In genomic region chr6:125271455-125272227, GRCm38 (mm10) we compare ENCODE assay signal across 8 mouse cellular contexts. TPM values are rescaled to one million over a fixed set of nuclear protein-coding genes. Genes with fewer than 3 reads are reported as not detected.
DNase-seq lines count a peak whose midpoint lies in the region; ATAC-seq and TF ChIP-seq lines count a peak whose summit lies in the region.

No protein-coding gene starts in this region.

- H3K4me2 ChIP-seq in kidney, embryonic 15.5 days, result peak overlapping the region; percentile 53

- 18% methylated on average over 17 of the region's 17 CpGs for WGBS in heart, embryonic 10.5 days
- WGBS in kidney, embryonic 15.5 days, result 19% methylated on average over 17 of the region's 17 CpGs

- no peak for TF ChIP-seq POLR2A in bone marrow macrophage, adult 2 months (IDR thresholded peaks at IDR 0.05; ENCODE audit: borderline replicate concordance, low read depth, low read length)
- no peak for TF ChIP-seq POLR2A in embryonic fibroblast, embryonic 13.5 days (IDR thresholded peaks at IDR 0.05; ENCODE audit: low read depth, low read length)

- H3K27ac ChIP-seq in bone marrow macrophage, adult 2 months (ENCODE audit: insufficient read depth, low read depth, low read length), result peak overlapping the region; percentile 80
- H3K27ac ChIP-seq in embryonic fibroblast, embryonic 13.5 days (ENCODE audit: insufficient read depth, low read length), result no peak overlapping the region
- H3K27ac ChIP-seq in heart, embryonic 10.5 days, result peak overlapping the region; percentile 77
- no peak overlapping the region for H3K27ac ChIP-seq in kidney, embryonic 15.5 days

- DNase-seq in A20 (ENCODE audit: low read depth, low spot score), result peak; percentile 92
- DNase-seq in heart, embryonic 10.5 days (ENCODE audit: low spot score), result peak; percentile 93
- DNase-seq in liver, result peak; percentile 78
- peak; percentile 81 to 88 for DNase-seq in spleen, postnatal 4 days (ENCODE audit: low spot score in 2 of 2)

- H3K9me3 ChIP-seq in heart, embryonic 10.5 days, result no peaks in the 10 kb centered on the region
- H3K9me3 ChIP-seq in kidney, embryonic 15.5 days (replicated peaks), result no peaks in the 10 kb centered on the region

- no peaks in the 10 kb centered on the region for H3K36me3 ChIP-seq in heart, embryonic 10.5 days
- no peaks in the 10 kb centered on the region for H3K36me3 ChIP-seq in kidney, embryonic 15.5 days

- ATAC-seq in kidney, embryonic 15.5 days (replicated peaks; ENCODE audit: low FRiP score), result peak; percentile 85
- ATAC-seq in monocyte, adult 5-6 weeks (replicated peaks; ENCODE audit: insufficient number of reproducible peaks, low FRiP score, low TSS enrichment, poor library complexity, severe bottlenecking), result peak; percentile 97

- peak; percentile 49; the same call in 1 of the 2 replicates for TF ChIP-seq CTCF in bone marrow macrophage, adult 2 months (IDR thresholded peaks at IDR 0.05; ENCODE audit: low read depth, low read length)
- TF ChIP-seq CTCF in embryonic fibroblast, embryonic 13.5 days (IDR thresholded peaks at IDR 0.05; ENCODE audit: borderline replicate concordance, insufficient read depth, low read length), result peak; percentile 83; the same call in 1 of the 2 replicates

- peaks cover 8% of the 10 kb centered on the region; the same call in 1 of the 2 replicates for H3K4me1 ChIP-seq in bone marrow macrophage, adult 2 months (ENCODE audit: control insufficient read depth, insufficient read depth, low read length)
- H3K4me1 ChIP-seq in embryonic fibroblast, embryonic 13.5 days (ENCODE audit: control insufficient read depth, insufficient read depth, low read length), result no peaks in the 10 kb centered on the region
- peaks cover 4% of the 10 kb centered on the region; the same call in 1 of the 2 replicates for H3K4me1 ChIP-seq in heart, embryonic 10.5 days
- H3K4me1 ChIP-seq in kidney, embryonic 15.5 days, result peaks cover 7% of the 10 kb centered on the region

- H3K4me3 ChIP-seq in bone marrow macrophage, adult 2 months (ENCODE audit: insufficient read depth, low read length), result peak overlapping the region; percentile 38
- no peak overlapping the region for H3K4me3 ChIP-seq in embryonic fibroblast, embryonic 13.5 days (ENCODE audit: insufficient read depth, low read length)
- H3K4me3 ChIP-seq in heart, embryonic 10.5 days, result peak overlapping the region; percentile 27
- peak overlapping the region; percentile 15; the same call in 1 of the 2 replicates for H3K4me3 ChIP-seq in kidney, embryonic 15.5 days (replicated peaks)

- no peak overlapping the region; the same call in 1 of the 2 replicates for H3K9ac ChIP-seq in kidney, embryonic 15.5 days

- H3K27me3 ChIP-seq in heart, embryonic 10.5 days (ENCODE audit: insufficient read depth, poor library complexity, severe bottlenecking), result peaks cover 16% of the 10 kb centered on the region; the same call in 1 of the 2 replicates
- H3K27me3 ChIP-seq in kidney, embryonic 15.5 days, result peaks cover 3% of the 10 kb centered on the region; the same call in 1 of the 2 replicates

RNA-seq across cellular contexts. Expression of gene Tuba3a, which starts 14.2 kb away (rescaled TPM):
- polyA plus RNA-seq in bone marrow macrophage, adult 2 months (2012; ENCODE audit: insufficient read depth, insufficient read length, missing spikeins), result not detected in 2 replicates
- polyA plus RNA-seq in embryonic fibroblast, embryonic 13.5 days (2011; ENCODE audit: insufficient read length, low read depth, missing spikeins), result not detected in 2 replicates
- polyA plus RNA-seq in heart, embryonic 10.5 days (2016; fragmentation: Nextera tagmentation; extraction: Ambion mirVana), result 0.09 TPM in 1 of 2 replicates, not detected in the other
- 0.19 and 0.24 TPM in 2 replicates for polyA plus RNA-seq in kidney, embryonic 15.5 days (2015; fragmentation: Nextera tagmentation; extraction: Ambion mirVana)
- 0.78 TPM in 1 of 3 replicates, not detected in the others for total RNA-seq in monocyte, adult 5-6 weeks (2017)

RNA-seq across cellular contexts. Expression of gene Cd27, which starts 34.8 kb away (rescaled TPM):
- polyA plus RNA-seq in bone marrow macrophage, adult 2 months (2012; ENCODE audit: insufficient read depth, insufficient read length, missing spikeins), result not detected in 2 replicates
- not detected in 2 replicates for polyA plus RNA-seq in embryonic fibroblast, embryonic 13.5 days (2011; ENCODE audit: insufficient read length, low read depth, missing spikeins)
- polyA plus RNA-seq in heart, embryonic 10.5 days (2016; fragmentation: Nextera tagmentation; extraction: Ambion mirVana), result 1.3 and 2.1 TPM in 2 replicates
- 1.8 and 2.8 TPM in 2 replicates for polyA plus RNA-seq in kidney, embryonic 15.5 days (2015; fragmentation: Nextera tagmentation; extraction: Ambion mirVana)
- 9.1 to 38.2 TPM (median 26.6 TPM) in 3 replicates for total RNA-seq in monocyte, adult 5-6 weeks (2017)

RNA-seq across cellular contexts. Expression of gene Tapbpl, which starts 40.0 kb away (rescaled TPM):
- polyA plus RNA-seq in bone marrow macrophage, adult 2 months (2012; ENCODE audit: insufficient read depth, insufficient read length, missing spikeins), result 14.5 and 16.2 TPM in 2 replicates
- 5.7 and 6.3 TPM in 2 replicates for polyA plus RNA-seq in embryonic fibroblast, embryonic 13.5 days (2011; ENCODE audit: insufficient read length, low read depth, missing spikeins)
- polyA plus RNA-seq in heart, embryonic 10.5 days (2016; fragmentation: Nextera tagmentation; extraction: Ambion mirVana), result 2.7 and 3.1 TPM in 2 replicates
- 5.4 and 6.1 TPM in 2 replicates for polyA plus RNA-seq in kidney, embryonic 15.5 days (2015; fragmentation: Nextera tagmentation; extraction: Ambion mirVana)
- total RNA-seq in monocyte, adult 5-6 weeks (2017), result 32.5 to 50.2 TPM (median 35.0 TPM) in 3 replicates

RNA-seq across cellular contexts. Expression of gene Ltbr, which starts 42.0 kb away (rescaled TPM):
- 55.6 and 60.0 TPM in 2 replicates for polyA plus RNA-seq in bone marrow macrophage, adult 2 months (2012; ENCODE audit: insufficient read depth, insufficient read length, missing spikeins)
- 67.1 and 77.6 TPM in 2 replicates for polyA plus RNA-seq in embryonic fibroblast, embryonic 13.5 days (2011; ENCODE audit: insufficient read length, low read depth, missing spikeins)
- 37.8 and 40.4 TPM in 2 replicates for polyA plus RNA-seq in heart, embryonic 10.5 days (2016; fragmentation: Nextera tagmentation; extraction: Ambion mirVana)
- 58.7 and 62.6 TPM in 2 replicates for polyA plus RNA-seq in kidney, embryonic 15.5 days (2015; fragmentation: Nextera tagmentation; extraction: Ambion mirVana)
- total RNA-seq in monocyte, adult 5-6 weeks (2017), result 29.5 to 47.9 TPM (median 41.2 TPM) in 3 replicates

RNA-seq across cellular contexts. Expression of gene Scnn1a, which starts 48.8 kb away (rescaled TPM):
- 0.88 and 1.1 TPM in 2 replicates for polyA plus RNA-seq in bone marrow macrophage, adult 2 months (2012; ENCODE audit: insufficient read depth, insufficient read length, missing spikeins)
- 0.48 and 0.70 TPM in 2 replicates for polyA plus RNA-seq in embryonic fibroblast, embryonic 13.5 days (2011; ENCODE audit: insufficient read length, low read depth, missing spikeins)
- polyA plus RNA-seq in heart, embryonic 10.5 days (2016; fragmentation: Nextera tagmentation; extraction: Ambion mirVana), result 0.65 and 0.98 TPM in 2 replicates
- polyA plus RNA-seq in kidney, embryonic 15.5 days (2015; fragmentation: Nextera tagmentation; extraction: Ambion mirVana), result 4.4 and 4.8 TPM in 2 replicates
- total RNA-seq in monocyte, adult 5-6 weeks (2017), result 3.1 to 6.4 TPM (median 5.9 TPM) in 3 replicates

Comparison
In these comparisons a context has a peak if more than half of its experiments do, and no peak if none do; other contexts are left out.
1. H3K27ac ChIP-seq: peak in bone marrow macrophage, adult 2 months (single experiment) and heart, embryonic 10.5 days (single experiment); none in embryonic fibroblast, embryonic 13.5 days (single experiment) and kidney, embryonic 15.5 days (single experiment).
2. Peak in every context shown above with its lines, with median percentiles within 50 percentile points of each other: DNase-seq.